Mouse (Mus musculus) cerebellum, adult 11-12 months (tissue): ENCODE measurements at regions not wholly inside any gene's neighbourhood (a gene's known extent, or its start where the extent isn't known, plus 50 kb on each side); places are given as distances from the start of the nearest gene placed in this dataset.

ENCODE experiments used
- DNase-seq: peaks from one replicate; pipeline ENCODE4 v3.0.0; 2022

DNA sequence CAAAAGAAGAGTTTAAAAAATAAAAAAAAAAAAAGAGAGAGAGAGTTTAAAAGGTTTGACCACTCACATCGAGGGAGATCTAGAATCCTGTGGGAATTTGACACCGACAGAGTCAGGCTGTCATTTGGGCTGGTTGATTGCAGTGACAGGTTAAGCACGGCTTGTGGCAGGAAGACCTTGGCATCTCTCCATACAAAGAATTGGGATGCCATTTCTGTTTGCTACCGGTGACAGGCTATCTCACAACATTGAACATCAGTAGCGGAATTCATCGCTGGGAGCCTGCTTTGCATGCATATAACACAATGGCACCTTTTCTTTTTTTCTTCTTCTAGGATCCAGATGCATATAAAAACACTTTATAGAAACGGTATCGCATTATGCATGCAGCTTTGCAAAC, 53.7 kb upstream of the Gm26657 start:
- no peak for DNase-seq

DNA sequence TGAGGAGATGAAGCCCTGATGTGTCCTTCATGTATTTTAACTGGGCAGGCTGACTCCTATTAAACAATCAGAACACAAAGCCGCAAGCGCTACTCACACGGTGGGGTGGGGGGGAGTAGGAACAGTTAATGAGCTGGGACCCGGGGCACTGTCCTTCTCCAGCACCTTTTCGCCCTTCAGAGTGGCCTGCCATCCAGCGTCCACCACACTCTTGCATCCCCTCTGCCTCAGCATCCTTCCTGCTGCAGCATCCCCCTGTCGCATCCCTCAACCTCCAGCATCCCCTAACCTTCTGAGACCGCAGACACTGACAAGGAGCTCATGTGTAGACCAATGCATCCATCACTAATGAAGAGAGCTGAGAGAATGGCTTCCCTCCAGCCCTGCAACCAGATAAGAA, 54.2 kb upstream of the Gm26657 start:
- no peak for DNase-seq

DNA sequence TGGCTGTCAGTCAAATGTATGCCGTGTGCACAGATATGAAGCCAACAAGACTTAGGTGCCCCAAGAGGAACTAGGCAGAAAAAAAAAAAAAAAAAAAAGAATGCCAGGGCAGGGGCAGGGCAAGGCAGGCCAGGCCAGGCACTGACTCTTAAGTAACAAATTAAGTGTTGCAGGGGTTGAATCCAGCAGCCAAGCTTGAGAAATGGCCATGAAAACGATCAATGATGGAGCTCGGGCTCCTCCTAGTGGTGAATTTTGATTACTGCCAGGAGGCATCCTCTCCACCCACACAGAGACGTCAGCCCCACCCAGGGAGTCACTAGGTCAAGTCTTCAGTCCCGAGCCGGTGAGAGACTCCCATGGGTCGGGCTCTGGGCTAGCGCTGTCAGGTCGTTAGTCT, 54.7 kb upstream of the Gm26657 start:
- peak; percentile 49 for DNase-seq

DNA sequence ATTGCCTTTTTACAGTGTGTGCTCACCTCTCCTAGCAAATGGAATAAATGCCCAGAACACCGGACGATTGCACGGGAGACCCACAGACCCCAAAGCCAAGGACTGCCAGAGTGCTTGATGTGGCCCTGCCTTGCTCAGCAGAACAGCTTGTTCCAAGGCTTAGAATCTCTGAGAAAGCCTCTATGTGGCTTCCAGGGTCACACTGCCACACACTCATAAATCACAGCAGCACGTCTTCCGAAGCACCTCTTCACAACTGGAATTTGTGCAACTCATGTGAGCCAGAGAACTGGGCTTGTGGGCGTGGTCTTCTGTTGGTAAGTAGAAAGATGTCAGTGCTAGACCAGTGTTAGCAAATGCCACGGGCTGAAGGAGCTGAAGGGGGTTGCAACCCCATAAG, 55.8 kb upstream of the Gm26657 start:
- no peak for DNase-seq

- DNase-seq = no peak
Measured at GRCm38 (mm10) chr4:56681121-56681520, 58.7 kb upstream of the Gm26657 start.

GRCm38 (mm10) chr4:56673868-56674267, 66.0 kb upstream of the Gm26657 start:
- DNase-seq = no peak

GRCm38 (mm10) chr4:56664921-56665320, 74.9 kb upstream of the Gm26657 start:
- DNase-seq = no peak

GRCm38 (mm10) chr4:56661816-56662215, 78.1 kb upstream of the Gm26657 start:
- DNase-seq = no peak

DNA sequence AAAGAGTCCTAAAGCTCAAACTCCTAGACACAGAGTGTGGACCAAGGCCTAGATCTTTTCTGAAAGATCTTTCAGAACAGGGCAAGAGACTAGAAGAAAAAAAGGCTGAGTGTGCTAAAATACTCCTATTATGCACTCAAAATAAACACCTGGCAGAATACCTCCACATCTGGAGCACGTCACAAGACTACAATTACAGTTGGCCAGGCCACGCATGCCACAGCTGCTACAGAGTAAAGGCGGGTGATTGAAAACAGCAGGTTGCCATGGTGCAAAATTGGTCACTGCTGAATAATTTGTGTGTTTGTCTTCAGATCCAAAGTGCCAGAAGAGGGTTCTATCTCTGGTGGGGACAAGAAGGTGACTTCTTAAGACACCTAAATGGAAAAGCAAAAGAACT, 82.8 kb upstream of the Gm26657 start:
- no peak for DNase-seq

- peak; percentile 33 for DNase-seq
Measured at GRCm38 (mm10) chr4:56654327-56654726, 85.5 kb upstream of the Gm26657 start.

GRCm38 (mm10) chr4:56652819-56653218, 87.1 kb upstream of the Gm26657 start:
- no peak for DNase-seq

DNA sequence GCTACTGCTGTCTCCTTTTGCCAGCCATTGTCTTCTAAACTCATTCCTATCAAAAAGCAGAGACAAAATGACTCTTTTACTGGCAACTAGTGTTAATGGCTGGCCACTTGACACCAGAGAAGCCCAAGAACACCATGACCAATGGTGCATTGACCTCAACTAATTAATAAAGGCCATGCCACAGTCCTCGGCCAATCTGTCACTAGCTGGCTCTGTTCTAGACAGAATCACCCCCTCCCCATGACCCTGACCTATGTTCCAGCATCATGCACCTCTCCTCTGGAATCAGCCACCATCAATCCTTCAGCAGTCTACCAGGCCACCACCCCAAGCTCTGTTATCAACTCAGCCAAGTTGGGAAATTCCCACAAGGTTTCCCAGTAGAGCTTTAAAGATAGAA, 90.1 kb upstream of the Gm26657 start:
- no peak for DNase-seq

DNA sequence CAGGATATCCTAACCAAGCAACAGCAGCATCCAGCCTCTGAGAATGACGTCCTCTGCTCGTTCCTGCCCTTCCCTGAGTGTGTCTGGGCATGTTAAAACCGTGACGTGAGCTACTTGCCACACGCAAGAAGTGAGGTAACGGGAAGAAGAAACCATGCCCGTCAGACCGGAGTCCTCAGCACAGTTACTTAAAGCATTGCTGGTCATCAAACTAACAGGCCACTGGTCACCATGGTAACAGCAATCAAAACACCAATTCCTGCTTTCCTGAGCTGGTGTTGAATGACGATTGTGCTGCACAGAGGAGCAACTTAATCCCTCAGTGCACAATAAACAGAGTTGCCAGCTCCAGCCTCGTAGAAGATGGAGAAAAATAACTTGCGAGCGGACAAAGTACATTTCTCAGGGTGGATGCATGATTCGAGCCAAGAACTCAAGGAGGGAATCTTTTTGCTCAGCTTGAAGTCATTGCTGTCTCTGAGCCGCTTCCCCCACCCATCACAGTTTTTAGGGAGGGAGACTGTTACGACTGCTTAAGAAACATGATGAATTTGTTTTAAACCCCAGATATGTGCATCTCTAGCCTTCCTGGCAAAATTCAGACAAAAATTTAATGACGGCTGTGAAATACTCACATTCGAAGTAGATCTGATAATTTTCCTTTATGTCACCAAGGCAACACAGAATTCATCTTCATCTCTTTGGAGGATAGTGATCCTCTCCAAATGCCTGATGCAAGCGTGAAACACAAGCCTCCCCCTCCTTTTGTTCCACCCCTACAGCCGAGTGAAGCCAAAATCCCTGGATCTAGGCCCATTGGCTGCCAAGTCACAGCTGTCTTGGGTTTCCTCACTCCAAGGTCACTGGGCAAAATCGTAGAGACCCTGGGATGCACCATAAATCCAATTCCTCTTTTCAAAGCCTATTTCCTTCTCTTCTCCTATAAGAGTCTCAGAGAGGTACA, 95.6 kb upstream of the Gm26657 start:
- DNase-seq = no peak

DNA sequence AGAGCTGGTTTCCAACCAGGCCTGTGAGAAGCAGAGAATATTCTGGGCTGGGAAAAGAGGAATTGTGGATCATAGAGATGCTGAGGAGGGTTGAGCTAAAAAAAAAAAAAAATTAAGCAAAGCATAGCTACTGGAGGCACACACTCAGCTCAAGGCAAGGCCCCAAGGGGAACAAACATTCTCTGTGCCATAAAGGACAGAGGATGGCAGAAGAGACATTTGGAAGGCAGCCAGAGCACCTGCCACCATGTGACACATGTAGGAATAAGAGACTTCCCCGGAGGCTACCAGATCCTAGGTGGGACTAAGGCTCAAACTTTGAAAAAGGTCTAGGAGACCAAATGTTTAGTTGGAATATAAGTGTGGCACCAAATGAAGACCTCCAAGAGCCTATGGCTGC, 96.4 kb upstream of the Gm26657 start:
- DNase-seq = no peak

GRCm38 (mm10) chr4:56639709-56640108, 100.2 kb upstream of the Gm26657 start:
- no peak for DNase-seq

DNA sequence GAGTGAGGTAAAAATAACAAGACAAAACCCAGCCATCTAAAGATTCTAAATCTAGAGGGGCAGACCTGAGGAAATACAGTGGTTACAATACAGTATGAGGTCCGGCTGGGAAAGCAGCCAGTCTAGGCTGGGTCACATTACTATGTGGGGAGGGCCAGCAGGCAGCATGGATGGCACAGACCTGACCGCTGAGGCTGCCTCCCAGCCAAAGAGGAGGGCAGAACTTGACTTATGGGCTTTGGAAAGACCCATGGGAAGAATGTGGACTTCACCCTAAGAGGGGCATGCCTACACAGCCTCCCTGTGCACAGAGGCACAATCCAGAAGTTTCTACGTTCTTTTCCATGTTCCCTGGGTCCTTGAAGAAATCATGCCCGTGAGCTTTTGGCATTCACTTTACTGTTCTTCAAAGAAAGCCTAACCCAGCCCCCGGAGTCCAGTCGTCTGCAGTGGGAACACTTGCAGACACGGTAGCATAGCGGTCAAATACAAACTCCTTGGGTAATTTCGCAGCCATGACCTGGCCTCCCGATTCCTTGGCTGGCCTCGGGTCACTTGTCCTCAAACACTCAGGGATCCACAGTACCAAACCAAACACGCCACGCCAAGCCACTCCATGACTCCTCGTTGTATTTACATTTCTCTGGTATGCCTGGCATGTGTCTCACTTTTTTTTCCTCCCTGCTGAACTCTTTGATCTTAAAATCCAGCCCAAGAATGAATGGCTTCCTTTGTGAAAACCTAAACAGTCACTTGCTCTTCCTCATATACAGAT, 101.0 kb upstream of the Gm26657 start:
- no peak for DNase-seq

- DNase-seq = no peak
Measured at GRCm38 (mm10) chr4:56636265-56636664, 103.6 kb upstream of the Gm26657 start.

GRCm38 (mm10) chr4:56633528-56633927, 106.3 kb upstream of the Gm26657 start:
- DNase-seq = no peak

- DNase-seq = no peak
Measured at GRCm38 (mm10) chr4:56630251-56630650, 109.6 kb upstream of the Gm26657 start.

DNA sequence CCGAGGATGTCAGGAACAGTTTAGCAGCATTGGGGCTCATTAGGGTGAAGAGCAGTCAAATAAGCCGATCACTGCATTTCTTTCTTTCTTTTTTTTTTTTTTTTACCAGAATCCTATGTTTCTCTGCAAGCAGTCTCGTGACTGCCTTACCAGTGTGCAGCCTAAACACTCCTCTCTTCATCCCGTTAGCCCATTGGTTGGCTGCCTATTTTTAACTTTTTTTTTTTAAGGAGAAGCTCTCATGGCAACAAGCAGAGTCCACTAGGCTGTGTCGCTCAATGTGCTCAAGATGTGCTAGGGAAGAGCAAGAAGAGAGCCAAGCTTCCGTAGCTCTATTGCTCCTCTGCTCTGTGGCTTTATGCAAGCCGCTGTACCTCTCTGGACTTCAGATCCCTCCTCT, 112.7 kb upstream of the Gm26657 start:
- DNase-seq = no peak

DNA sequence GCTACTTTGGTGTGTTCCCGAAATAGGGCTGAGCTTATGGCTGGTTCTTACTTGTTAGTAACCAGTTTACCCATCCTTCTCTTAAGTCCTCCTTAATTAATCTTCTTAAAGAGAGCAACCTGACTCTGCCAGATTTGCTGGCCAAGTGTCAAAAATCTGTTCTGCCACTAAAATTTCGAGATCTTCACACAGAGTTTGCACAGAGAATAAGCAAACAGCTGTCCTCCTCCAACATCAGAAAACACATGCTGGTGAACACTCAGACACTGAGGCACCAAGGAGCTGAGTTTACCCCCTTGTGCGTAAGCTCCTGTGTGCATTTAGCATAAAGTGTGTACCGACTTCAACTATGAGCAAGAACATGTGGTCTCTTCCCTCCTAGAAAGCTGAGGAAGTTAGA, 118.1 kb upstream of the Gm26657 start:
- DNase-seq = no peak

GRCm38 (mm10) chr4:56621356-56621755, 118.5 kb upstream of the Gm26657 start:
- no peak for DNase-seq

DNA sequence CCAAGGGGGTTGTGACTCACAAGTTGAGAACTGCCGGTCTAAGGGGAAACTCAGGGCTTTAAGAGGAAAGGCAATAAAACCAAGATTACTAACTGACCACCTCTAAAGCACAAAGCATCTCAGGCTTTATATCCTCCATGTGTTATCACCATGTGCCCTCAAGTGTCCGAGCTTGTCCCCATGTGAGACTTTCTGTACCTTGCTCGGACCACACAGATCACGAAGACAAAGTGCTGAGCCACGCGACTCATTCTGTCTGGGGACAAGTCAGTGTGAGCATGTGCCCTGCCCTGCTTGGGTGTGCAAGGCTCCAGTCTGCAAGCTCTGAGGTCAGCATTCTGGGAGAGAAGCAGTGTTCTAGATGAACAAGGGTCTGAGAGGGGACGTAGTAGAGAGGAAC, 119.2 kb upstream of the Gm26657 start:
- no peak for DNase-seq

DNA sequence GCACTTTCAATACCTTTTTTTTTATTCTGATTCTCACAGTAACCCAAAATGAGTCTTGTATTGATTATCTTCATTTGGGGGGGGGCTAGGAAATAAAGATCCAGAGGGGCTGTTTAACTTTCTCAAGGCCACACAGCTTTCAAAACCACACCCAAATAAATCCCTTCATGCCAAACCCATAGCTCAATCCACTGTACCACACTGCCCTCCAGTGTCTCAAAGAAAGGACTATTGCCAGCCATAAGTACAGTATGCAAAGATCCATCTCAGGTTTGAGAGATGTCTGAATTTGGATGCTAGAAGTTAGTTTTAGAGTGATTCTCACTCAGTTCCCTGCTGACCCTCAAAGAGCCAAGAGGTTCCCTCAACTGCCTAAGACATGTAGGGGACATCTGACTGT, 120.1 kb upstream of the Gm26657 start:
- no peak for DNase-seq
